Mouse (Mus musculus): ENCODE measurements around the gene Fam98c.

GRCm38 (mm10) chr7:29155838-29156782 is at the start of gene Fam98c:
- no peak for TF ChIP-seq POLR2A (IDR thresholded peaks at IDR 0.05; ENCODE audit: borderline replicate concordance, extremely low read depth, insufficient read depth, insufficient read length, poor library complexity, severe bottlenecking)
- TF ChIP-seq CTCF (IDR thresholded peaks at IDR 0.05; ENCODE audit: borderline replicate concordance, extremely low read depth, insufficient read depth, insufficient read length), result 0 out of 2 replicates have a peak, but pooled peaks have one; percentile 20
